ENCODE assay signal across 14 mouse cellular contexts in genomic region chr1:51514379-51514778, GRCm38 (mm10). TPM values are rescaled to one million over a fixed set of nuclear protein-coding genes. Genes with fewer than 3 reads are reported as not detected.
DNase-seq lines count a peak whose midpoint lies in the region; ATAC-seq and TF ChIP-seq lines count a peak whose summit lies in the region.
"Had no signal": no experiment of that assay in that cellular context is flagged by ENCODE, and none has a peak within 500 bp of the region (broad histone marks: within the 10 kb centered on the region; RNA-seq: fewer than 3 reads in every experiment).

No protein-coding gene starts in this region.

- no peak for TF ChIP-seq POLR2A in kidney, adult 2 months (IDR thresholded peaks at IDR 0.05; ENCODE audit: low read depth, low read length)
- no peak for TF ChIP-seq POLR2A in lung, adult 2 months (IDR thresholded peaks at IDR 0.05; ENCODE audit: borderline replicate concordance, extremely low read depth, low read depth, low read length)

- WGBS in kidney, adult 2 months: 62% methylated on average over 2 of the region's 2 CpGs
- WGBS in lung, postnatal 0 days: 40% methylated on average over 2 of the region's 2 CpGs
- WGBS in lung, adult 2 months: 75% methylated on average over 2 of the region's 2 CpGs
- 56% methylated on average over 2 of the region's 2 CpGs for WGBS in stomach, embryonic 16.5 days

- H3K27me3 ChIP-seq in kidney, adult 2 months (replicated peaks; ENCODE audit: control insufficient read depth, insufficient read depth, low read length): no peaks in the 10 kb centered on the region
- H3K27me3 ChIP-seq in lung, postnatal 0 days (replicated peaks; ENCODE audit: insufficient read depth, low read length): no peaks in the 10 kb centered on the region
- H3K27me3 ChIP-seq in stomach, embryonic 16.5 days (ENCODE audit: control insufficient read depth, insufficient read depth, low read length): no peaks in the 10 kb centered on the region
- H3K27me3 ChIP-seq: forebrain, embryonic 12.5 days; hindbrain, embryonic 12.5 days; liver, embryonic 13.5 days; midbrain, embryonic 12.5 days had no signal

- H3K36me3 ChIP-seq in kidney, adult 2 months (ENCODE audit: control insufficient read depth, insufficient read depth, low read length): no peaks in the 10 kb centered on the region
- H3K36me3 ChIP-seq in lung, postnatal 0 days (ENCODE audit: insufficient read depth, low read length): no peaks in the 10 kb centered on the region
- no peaks in the 10 kb centered on the region for H3K36me3 ChIP-seq in stomach, embryonic 16.5 days (ENCODE audit: control insufficient read depth, insufficient read depth, low read length)
- H3K36me3 ChIP-seq: forebrain, embryonic 12.5 days; hindbrain, embryonic 12.5 days; liver, embryonic 13.5 days; midbrain, embryonic 12.5 days had no signal

- peak; percentile 80 for ATAC-seq in lung, postnatal 0 days
- ATAC-seq in stomach, embryonic 16.5 days (ENCODE audit: insufficient read depth, low FRiP score): no peak

- no peak; the same call in 1 of the 2 replicates for TF ChIP-seq EP300 in lung, postnatal 0 days (IDR thresholded peaks at IDR 0.05)

- peak overlapping the region; percentile 73 for H3K27ac ChIP-seq in gastrocnemius, adult 2 months
- peak overlapping the region; percentile 7; the same call in 1 of the 2 replicates for H3K27ac ChIP-seq in kidney, adult 2 months (ENCODE audit: insufficient read depth, low read depth, low read length)
- peak overlapping the region; percentile 57 for H3K27ac ChIP-seq in lung, postnatal 0 days (ENCODE audit: low read length)
- peak overlapping the region; percentile 76 for H3K27ac ChIP-seq in stomach, embryonic 16.5 days (ENCODE audit: low read length)
- H3K27ac ChIP-seq: forebrain, embryonic 12.5 days; hindbrain, embryonic 12.5 days; liver, embryonic 13.5 days; midbrain, embryonic 12.5 days had no signal

- H3K4me2 ChIP-seq in lung, postnatal 0 days (replicated peaks; ENCODE audit: low read depth, low read length): no peak overlapping the region
- H3K4me2 ChIP-seq in stomach, embryonic 16.5 days (ENCODE audit: low read depth, low read length): no peak overlapping the region
- H3K4me2 ChIP-seq: forebrain, embryonic 12.5 days; hindbrain, embryonic 12.5 days; liver, embryonic 13.5 days; midbrain, embryonic 12.5 days had no signal

- H3K9me3 ChIP-seq in lung, postnatal 0 days (ENCODE audit: low read length): no peaks in the 10 kb centered on the region
- H3K9me3 ChIP-seq in stomach, embryonic 16.5 days (replicated peaks; ENCODE audit: control insufficient read depth, low read length): no peaks in the 10 kb centered on the region
- H3K9me3 ChIP-seq: forebrain, embryonic 12.5 days; hindbrain, embryonic 12.5 days; liver, embryonic 13.5 days; midbrain, embryonic 12.5 days had no signal

- peaks cover 38% of the 10 kb centered on the region for H3K4me1 ChIP-seq in kidney, adult 2 months (ENCODE audit: control insufficient read depth, insufficient read depth, low read length)
- peaks cover 5% of the 10 kb centered on the region; the same call in 1 of the 2 replicates for H3K4me1 ChIP-seq in lung, postnatal 0 days (ENCODE audit: insufficient read depth, low read depth, low read length)
- peaks cover 14% of the 10 kb centered on the region for H3K4me1 ChIP-seq in lung, adult 2 months (ENCODE audit: control insufficient read depth, insufficient read depth, low read length)
- H3K4me1 ChIP-seq in stomach, embryonic 16.5 days (ENCODE audit: control insufficient read depth, insufficient read depth, low read length): peaks cover 11% of the 10 kb centered on the region
- H3K4me1 ChIP-seq: hindbrain, embryonic 12.5 days; midbrain, embryonic 12.5 days had no signal

- H3K9ac ChIP-seq in lung, postnatal 0 days (replicated peaks; ENCODE audit: low read depth): no peak overlapping the region
- H3K9ac ChIP-seq in stomach, embryonic 16.5 days (ENCODE audit: low read length): no peak overlapping the region
- H3K9ac ChIP-seq: forebrain, embryonic 12.5 days; hindbrain, embryonic 12.5 days; liver, embryonic 13.5 days; midbrain, embryonic 12.5 days had no signal

- no peak for TF ChIP-seq CTCF in gastrocnemius, adult 2 months (IDR thresholded peaks at IDR 0.05)
- TF ChIP-seq CTCF in kidney, adult 2 months (conservative IDR thresholded peaks at IDR 0.05; ENCODE audit: insufficient read depth, insufficient read length, low read depth, low read length): no peak
- TF ChIP-seq CTCF in lung, postnatal 0 days (IDR thresholded peaks at IDR 0.05): no peak
- TF ChIP-seq CTCF in lung, adult 2 months (IDR thresholded peaks at IDR 0.05; ENCODE audit: insufficient read depth, low read length): no peak

- H3K4me3 ChIP-seq in gastrocnemius, adult 2 months: no peak overlapping the region
- no peak overlapping the region for H3K4me3 ChIP-seq in kidney, adult 2 months (ENCODE audit: insufficient read depth, low read depth, low read length)
- no peak overlapping the region for H3K4me3 ChIP-seq in lung, postnatal 0 days (ENCODE audit: low read depth, low read length)
- H3K4me3 ChIP-seq in lung, adult 2 months (replicated peaks; ENCODE audit: extremely low read depth, low read depth, low read length): no peak overlapping the region
- H3K4me3 ChIP-seq in stomach, embryonic 16.5 days (replicated peaks; ENCODE audit: low read length): no peak overlapping the region
- H3K4me3 ChIP-seq: forebrain, embryonic 12.5 days; hindbrain, embryonic 12.5 days; liver, embryonic 13.5 days; midbrain, embryonic 12.5 days had no signal

- no peak for DNase-seq in gastrocnemius, adult 2 months
- no peak for DNase-seq in gastrocnemius, adult 8-10 months (ENCODE audit: low spot score in 2 of 2)
- DNase-seq in kidney, adult 2 months: no peak
- DNase-seq in kidney, adult 11 months: no peak
- DNase-seq in lung, postnatal 0 days (ENCODE audit: low spot score): peak; percentile 72
- no peak for DNase-seq in lung, adult 2 months
- DNase-seq in right cerebral cortex, postnatal 4 days: no peak
- DNase-seq: adrenal gland, postnatal 25 days; cerebellum, postnatal 36 days; liver, embryonic 13.5 days had no signal

- intact Hi-C loops in gastrocnemius, adult 2 months (cut with DNase I): no loop called here

RNA-seq across cellular contexts. Expression of gene Nabp1, which starts 36.2 kb away (rescaled TPM):
- 10 to 100 TPM; 13.0 to 22.2 TPM for total RNA-seq in gastrocnemius, adult 2 months (2021)
- 10 to 100 TPM; 11.6 to 16.8 (median 13.5) TPM for total RNA-seq in gastrocnemius, adult 8-10 months (2022)
- polyA plus RNA-seq in kidney, adult 2 months (2012; rRNA removed): 28.6 and 33.1 TPM in 2 replicates
- polyA plus RNA-seq in lung, postnatal 0 days (2015; fragmentation: Nextera tagmentation; extraction: Ambion mirVana): 20.0 and 25.0 TPM in 2 replicates
- polyA plus RNA-seq in lung, adult 2 months (2012; rRNA removed): 12.5 and 15.9 TPM in 2 replicates
- polyA plus RNA-seq in stomach, embryonic 16.5 days (2015; fragmentation: Nextera tagmentation; extraction: Ambion mirVana): 23.0 and 24.3 TPM in 2 replicates

Comparison
In these comparisons a context has a peak if more than half of its experiments do, and no peak if none do; other contexts are left out.
1. H3K27ac ChIP-seq: peak in every context shown above with its lines; median percentile 76 in stomach, embryonic 16.5 days; 73 in gastrocnemius, adult 2 months; 57 in lung, postnatal 0 days; 7 in kidney, adult 2 months.